Mouse (Mus musculus) bone marrow, adult 2 months (tissue): ENCODE measurements around the gene Rasa3.

ENCODE experiments used
- CTCF ChIP-seq: fragments of 200-500 bp; IDR thresholded peaks from 2 replicates; pipeline ENCODE4 v1.5.1; 2011; ENCODE audit warnings: low read length, control low read depth; ENCODE audit not compliant: control insufficient read depth, insufficient read depth
- POLR2A ChIP-seq: fragments of 200-500 bp; IDR thresholded peaks from 2 replicates; pipeline ENCODE4 v1.6.1; 2011; ENCODE audit warnings: low read depth, mild to moderate bottlenecking, control low read depth, low read length, borderline replicate concordance; ENCODE audit not compliant: control insufficient read depth

DNA sequence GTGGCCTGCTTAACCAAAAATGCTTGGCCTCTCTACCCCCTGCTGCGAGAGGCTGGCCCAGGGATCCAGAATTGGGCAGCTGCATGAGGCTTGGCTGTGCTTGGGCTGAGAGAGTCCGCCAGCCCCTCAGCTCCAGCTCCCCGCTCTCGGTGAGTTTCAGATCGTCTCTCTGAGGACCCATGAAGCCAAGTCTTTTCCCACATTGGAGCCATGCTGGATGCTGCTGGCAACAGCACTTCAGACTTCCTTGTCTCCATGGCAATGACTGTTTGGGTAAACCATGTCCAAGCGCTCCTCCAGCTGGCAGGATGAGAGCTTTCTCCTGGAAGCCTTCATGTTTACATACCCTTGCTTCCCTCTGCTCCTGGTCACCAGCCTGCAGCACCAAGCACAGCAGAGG lies 138.6 kb downstream of the Rasa3 start:
- TF ChIP-seq CTCF: no peak
- no peak for TF ChIP-seq POLR2A
